Comparison of ENCODE assay signal across 9 mouse cellular contexts in genomic region chr6:70813921-70814628, GRCm38 (mm10). TPM values are rescaled to one million over a fixed set of nuclear protein-coding genes. Genes with fewer than 3 reads are reported as not detected.
DNase-seq lines count a peak whose midpoint lies in the region; ATAC-seq lines count a peak whose summit lies in the region.
"Had no signal": no experiment of that assay in that cellular context is flagged by ENCODE, and none has a peak within 500 bp of the region (broad histone marks: within the 10 kb centered on the region; RNA-seq: fewer than 3 reads in every experiment).

No protein-coding gene starts in this region.

- peak overlapping the region; percentile 72 for H3K27ac ChIP-seq in intestine, embryonic 16.5 days (ENCODE audit: low read length)
- H3K27ac ChIP-seq: heart, adult 2 months had no signal

- no peak overlapping the region for H3K9ac ChIP-seq in intestine, embryonic 16.5 days (ENCODE audit: low read depth, low read length)

- no peak overlapping the region for H3K4me2 ChIP-seq in intestine, embryonic 16.5 days (ENCODE audit: low read depth, low read length)

- WGBS in intestine, embryonic 16.5 days = 59% methylated on average over 18 of the region's 18 CpGs

- H3K9me3 ChIP-seq in intestine, embryonic 16.5 days (ENCODE audit: control insufficient read depth, low read length) = no peaks in the 10 kb centered on the region

- peaks cover 14% of the 10 kb centered on the region; the same call in 1 of the 2 replicates for H3K4me1 ChIP-seq in intestine, embryonic 16.5 days (ENCODE audit: control insufficient read depth, insufficient read depth, low read length)

- H3K27me3 ChIP-seq in intestine, embryonic 16.5 days (replicated peaks; ENCODE audit: control insufficient read depth, insufficient read depth, low read length) = no peaks in the 10 kb centered on the region

- H3K4me3 ChIP-seq in intestine, embryonic 16.5 days (ENCODE audit: low read length) = no peak overlapping the region
- H3K4me3 ChIP-seq: heart, adult 2 months had no signal

- peak; percentile 90 for ATAC-seq in intestine, embryonic 16.5 days
- 0 out of 2 replicates have a peak, but pooled peaks have one; percentile 29 for ATAC-seq in megakaryocyte progenitor cell, adult 5-6 weeks (replicated peaks; ENCODE audit: poor library complexity)
- ATAC-seq in erythroid progenitor cell, adult 5-6 weeks (replicated peaks; ENCODE audit: low FRiP score, poor library complexity, severe bottlenecking) = no peak

- intact Hi-C loops in heart, postnatal 10 days (cut with DNase I) = loop anchor here (2.0 to 5.0 kb wide), 2 partner anchors 33 to 107 kb away; no protein-coding TSS in a partner anchor
- intact Hi-C loops in left cerebral cortex, postnatal 4 days (cut with DNase I) = loop anchor here (2.0 to 10.0 kb wide), 2 partner anchors 67 to 311 kb away; no protein-coding TSS in a partner anchor

- DNase-seq in lung, adult 18-20 months = peak; percentile 44 to 61
- no peak for DNase-seq in lung, postnatal 14 days
- peak; percentile 55 to 77 for DNase-seq in thymus, postnatal 36 days
- DNase-seq in heart, postnatal 10 days = no peak
- DNase-seq in left cerebral cortex, postnatal 4 days = no peak

- no peaks in the 10 kb centered on the region for H3K36me3 ChIP-seq in intestine, embryonic 16.5 days (ENCODE audit: control insufficient read depth, insufficient read depth, low read length)

RNA-seq across cellular contexts. Expression of gene Rpia, which starts 22.0 kb away (rescaled TPM):
- 4.1 and 4.7 TPM in 2 replicates for polyA plus RNA-seq in intestine, embryonic 16.5 days (2015; fragmentation: Nextera tagmentation; extraction: Ambion mirVana)
- total RNA-seq in megakaryocyte progenitor cell, adult 5-6 weeks (2015) = 105 and 110 TPM in 2 replicates
- 209 and 250 TPM in 2 replicates for total RNA-seq in megakaryocyte progenitor cell, adult 5-6 weeks (2017)
- 51.9 and 59.1 TPM in 2 replicates for total RNA-seq in erythroid progenitor cell, adult 5-6 weeks (2015; ENCODE audit: low replicate concordance)
- 65.7 and 70.3 TPM in 2 replicates for total RNA-seq in erythroid progenitor cell, adult 5-6 weeks (2017; ENCODE audit: low replicate concordance)
- 10 to 100 TPM in 1 of 2 experiments, 1 to 10 TPM in 1; 7.4 to 11.1 TPM for total RNA-seq in heart, postnatal 10 days (2021)
- total RNA-seq in left cerebral cortex, postnatal 4 days (2021) = 10 to 100 TPM; 16.1 to 19.0 TPM

RNA-seq across cellular contexts. Expression of gene Eif2ak3, which starts 30.2 kb away (rescaled TPM):
- 6.6 and 9.8 TPM in 2 replicates for polyA plus RNA-seq in intestine, embryonic 16.5 days (2015; fragmentation: Nextera tagmentation; extraction: Ambion mirVana)
- 13.2 and 16.9 TPM in 2 replicates for total RNA-seq in megakaryocyte progenitor cell, adult 5-6 weeks (2015)
- 19.8 and 22.8 TPM in 2 replicates for total RNA-seq in megakaryocyte progenitor cell, adult 5-6 weeks (2017)
- total RNA-seq in erythroid progenitor cell, adult 5-6 weeks (2015; ENCODE audit: low replicate concordance) = 5.8 and 29.8 TPM in 2 replicates
- total RNA-seq in erythroid progenitor cell, adult 5-6 weeks (2017; ENCODE audit: low replicate concordance) = 9.4 and 12.6 TPM in 2 replicates
- total RNA-seq in heart, postnatal 10 days (2021) = 10 to 100 TPM; 12.6 to 13.4 TPM
- 10 to 100 TPM; 20.1 to 21.1 TPM for total RNA-seq in left cerebral cortex, postnatal 4 days (2021)

Comparison
In these comparisons a context has a peak if more than half of its experiments do, and no peak if none do; other contexts are left out.
1. DNase-seq: peak in lung, adult 18-20 months (2 of 2) and thymus, postnatal 36 days (2 of 2); none in lung, postnatal 14 days (single experiment), heart, postnatal 10 days (0 of 2) and left cerebral cortex, postnatal 4 days (single experiment).